Mouse (Mus musculus): ENCODE data around the gene Igf2r.
"Not testable (repeated sequence)": the region's sequence is repeated elsewhere in the genome, so short reads cannot be mapped to it uniquely, and the experiment has no call there.

Gene Igf2r

GRCm38 (mm10) chr17:12677139-12677538 lies 92.3 kb downstream of the Igf2r start:
- DNase-seq (ENCODE audit: extremely low read depth, insufficient read length, low spot score): no peak

- no peak for DNase-seq (ENCODE audit: extremely low read depth, insufficient read length, low spot score)
Measured at GRCm38 (mm10) chr17:12675646-12676045, 93.8 kb downstream of the Igf2r start, which contains the start of gene Slc22a1. Gene Slc22a1 (minus strand): TSS chr17:12675829.

GRCm38 (mm10) chr17:12674980-12675379 lies 94.5 kb downstream of the Igf2r start:
- DNase-seq (ENCODE audit: extremely low read depth, insufficient read length, low spot score): not testable (repeated sequence)

DNA sequence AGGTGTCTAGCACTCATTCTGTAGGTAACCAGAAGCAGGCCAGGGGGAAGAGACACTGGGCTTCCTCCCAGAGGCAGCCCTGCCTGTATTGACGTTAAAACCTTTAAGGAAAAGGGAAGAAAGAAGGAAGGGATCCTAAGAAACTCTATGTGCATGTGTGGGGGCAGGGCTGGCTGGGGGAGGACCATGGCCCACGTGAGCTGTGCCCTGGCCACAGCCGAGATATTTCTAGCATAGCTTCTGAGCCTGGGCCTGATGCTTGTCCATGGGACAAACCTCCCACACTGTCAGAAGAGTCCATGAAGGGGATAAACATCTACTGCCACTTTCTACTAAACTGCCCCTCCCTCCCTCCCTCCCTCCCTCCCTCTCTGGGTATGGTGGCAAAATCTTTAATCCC lies 95.6 kb downstream of the Igf2r start:
- DNase-seq (ENCODE audit: extremely low read depth, insufficient read length, low spot score): no peak

- no peak for DNase-seq (ENCODE audit: extremely low read depth, insufficient read length, low spot score)
Measured at GRCm38 (mm10) chr17:12672285-12672790, 97.1 kb downstream of the Igf2r start.

DNA sequence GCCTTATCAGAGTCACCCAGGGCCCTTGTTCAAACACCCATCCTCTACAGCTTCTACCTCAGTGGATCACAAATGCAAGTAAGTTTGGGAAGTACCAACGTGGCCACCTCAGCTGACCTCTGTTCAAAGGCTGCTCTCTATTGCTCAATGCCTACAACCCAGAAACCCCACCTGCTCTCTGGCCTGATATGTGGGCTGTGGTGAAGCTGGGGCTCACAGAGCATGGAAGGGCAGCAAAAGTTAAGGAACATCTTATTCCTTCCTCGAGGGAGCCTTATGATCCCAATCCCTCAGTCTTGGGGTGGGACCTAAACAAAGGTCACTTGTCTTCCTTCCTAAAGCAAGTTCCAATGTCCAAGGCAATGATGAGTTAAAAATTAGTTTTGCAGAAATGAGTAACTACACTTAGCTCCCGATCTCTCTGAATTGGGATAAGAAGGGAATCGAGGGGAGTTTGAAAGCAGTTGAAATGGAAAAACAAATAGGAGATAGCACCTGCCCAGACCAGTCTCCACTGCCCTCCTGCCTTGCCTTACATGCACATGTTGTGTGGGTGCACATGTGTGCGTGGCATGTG lies 98.3 kb downstream of the Igf2r start:
- DNase-seq (ENCODE audit: extremely low read depth, insufficient read length, low spot score): no peak

- DNase-seq (ENCODE audit: extremely low read depth, insufficient read length, low spot score): no peak
Measured at GRCm38 (mm10) chr17:12669363-12669679, 100.1 kb downstream of the Igf2r start.

DNA sequence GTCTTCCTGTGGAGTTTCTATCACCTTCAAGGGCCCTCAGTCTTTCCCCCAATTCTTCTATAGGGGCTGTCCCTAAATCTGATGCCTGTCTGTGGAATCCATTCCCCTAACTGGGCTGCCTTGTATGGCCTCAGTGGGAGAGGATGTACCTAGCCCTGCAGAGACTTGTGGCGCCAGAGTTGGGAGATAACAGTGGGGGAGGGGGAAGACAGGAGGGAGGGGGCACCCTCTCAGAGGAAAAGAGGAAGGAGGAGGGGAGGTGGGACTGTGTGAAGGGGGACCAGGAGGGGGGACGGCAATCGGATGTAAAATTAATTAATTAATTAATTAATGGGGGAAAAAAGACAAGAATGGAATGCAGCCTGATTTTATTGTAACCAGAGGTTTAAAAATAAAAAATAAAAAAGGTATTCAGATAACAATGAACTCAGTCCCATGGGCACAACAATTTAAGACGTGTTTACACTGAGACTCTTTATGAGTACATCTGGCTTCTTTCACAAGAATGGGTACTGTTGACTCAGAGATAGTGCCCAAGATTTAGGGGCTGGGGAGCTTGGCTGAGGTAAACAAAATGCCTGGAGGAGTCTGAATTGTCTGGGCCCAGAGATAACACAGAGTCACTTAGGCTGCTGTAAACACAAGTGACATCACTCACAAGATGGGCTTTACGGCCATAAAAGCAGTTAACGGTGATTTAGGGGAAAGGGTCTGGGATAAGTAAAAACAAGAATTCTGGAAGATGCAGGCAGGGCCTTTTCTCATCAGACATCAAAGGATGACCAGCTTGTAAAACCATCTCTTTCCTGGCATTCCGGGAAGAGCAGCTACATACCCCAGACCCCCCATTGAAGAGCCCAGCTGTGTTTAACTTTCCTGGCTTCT lies 100.7 kb downstream of the Igf2r start:
- no peak for DNase-seq (ENCODE audit: extremely low read depth, insufficient read length, low spot score)

DNA sequence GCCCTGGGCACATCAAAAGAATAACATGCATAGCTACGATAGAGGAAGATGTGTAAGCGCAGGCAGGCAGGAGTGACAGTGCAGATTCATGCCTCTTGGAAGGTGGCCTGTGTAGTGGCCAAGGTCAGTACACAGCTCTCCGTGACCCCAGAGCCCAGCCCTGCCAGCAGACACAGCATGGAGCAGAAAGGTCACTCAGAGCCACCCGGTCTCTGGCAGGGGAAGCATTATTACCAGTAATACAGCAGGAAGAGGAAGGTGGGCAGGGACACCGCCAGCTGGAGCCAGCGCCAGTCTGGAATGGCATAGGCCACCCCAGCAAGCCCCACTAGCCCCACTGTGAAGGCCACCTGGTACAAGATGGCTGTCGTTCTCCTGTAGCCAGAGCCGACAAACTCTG lies 105.3 kb downstream of the Igf2r start:
- no peak for DNase-seq (ENCODE audit: extremely low read depth, insufficient read length, low spot score)

- no peak for DNase-seq (ENCODE audit: extremely low read depth, insufficient read length, low spot score)
Measured at GRCm38 (mm10) chr17:12660572-12661260, 108.7 kb downstream of the Igf2r start.

- DNase-seq (ENCODE audit: extremely low read depth, insufficient read length, low spot score): no peak
Measured at GRCm38 (mm10) chr17:12659233-12659632, 110.2 kb downstream of the Igf2r start.

- no peak for DNase-seq (ENCODE audit: extremely low read depth, insufficient read length, low spot score)
Measured at GRCm38 (mm10) chr17:12658784-12659183, 110.7 kb downstream of the Igf2r start.

- DNase-seq (ENCODE audit: extremely low read depth, insufficient read length, low spot score): no peak
Measured at GRCm38 (mm10) chr17:12655826-12656225, 113.6 kb downstream of the Igf2r start.

DNA sequence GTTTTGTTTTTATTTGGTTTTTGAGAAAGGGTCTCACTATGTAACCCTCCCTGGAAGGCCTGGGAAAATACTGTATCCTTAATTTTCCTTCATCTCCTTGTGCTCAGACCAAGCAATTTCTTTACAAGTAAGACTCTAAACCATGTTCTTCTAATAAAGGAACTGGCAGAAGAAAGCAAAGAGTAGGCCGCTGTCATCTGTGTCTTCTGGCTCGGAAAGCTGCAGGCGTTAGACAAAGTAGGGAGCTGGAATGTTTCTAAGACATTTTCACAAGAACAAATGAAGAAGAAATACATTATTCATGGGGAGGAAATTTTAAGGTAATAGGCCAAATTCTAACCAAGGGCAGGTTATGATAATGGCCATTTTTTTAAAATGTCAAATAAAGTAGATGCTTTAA lies 115.4 kb downstream of the Igf2r start:
- no peak for DNase-seq (ENCODE audit: extremely low read depth, insufficient read length, low spot score)

DNA sequence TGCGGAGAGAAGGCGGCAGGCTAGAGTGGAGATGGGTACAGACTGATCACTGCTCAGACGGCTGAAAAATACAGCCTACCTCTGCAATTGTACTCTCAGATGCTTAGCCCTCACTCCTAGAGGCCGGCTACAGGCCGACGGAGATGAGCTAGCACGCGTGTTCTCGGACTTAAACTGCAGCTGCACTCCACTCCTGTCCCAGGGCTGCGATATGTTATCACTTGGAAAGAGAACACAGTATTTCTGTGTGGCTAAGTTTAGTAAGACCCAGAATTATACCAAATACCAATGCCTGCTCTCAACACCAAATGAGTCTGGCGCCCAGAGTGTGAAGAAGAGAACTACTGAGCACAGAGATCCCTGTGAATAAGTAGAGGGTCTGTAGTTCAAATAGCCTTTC lies 116.9 kb downstream of the Igf2r start:
- no peak for DNase-seq (ENCODE audit: extremely low read depth, insufficient read length, low spot score)

- no peak for DNase-seq (ENCODE audit: extremely low read depth, insufficient read length, low spot score)
Measured at GRCm38 (mm10) chr17:12645461-12645860, 124.0 kb downstream of the Igf2r start.

DNA sequence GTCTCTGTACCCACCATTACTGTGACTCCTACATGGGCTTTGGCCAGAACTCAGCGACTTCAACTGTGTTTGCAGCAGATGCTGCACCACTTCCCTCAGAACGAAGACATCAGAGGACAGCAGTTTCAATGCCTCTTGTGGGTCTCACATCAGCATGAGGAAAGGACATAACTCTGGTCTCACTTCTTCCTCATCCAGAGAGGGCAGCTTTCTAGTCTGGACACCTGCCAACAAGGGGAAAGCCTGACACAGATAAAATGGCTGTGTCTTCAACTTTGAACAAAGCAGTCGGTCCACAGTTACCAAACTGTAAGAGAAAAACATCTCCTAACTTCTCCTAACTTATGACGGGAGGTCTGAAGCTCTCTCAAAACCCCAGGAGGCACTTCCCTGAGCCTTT lies 128.4 kb downstream of the Igf2r start:
- no peak for DNase-seq (ENCODE audit: extremely low read depth, insufficient read length, low spot score)

- no peak for DNase-seq (ENCODE audit: extremely low read depth, insufficient read length, low spot score)
Measured at GRCm38 (mm10) chr17:12639585-12639984, 129.9 kb downstream of the Igf2r start.

DNA sequence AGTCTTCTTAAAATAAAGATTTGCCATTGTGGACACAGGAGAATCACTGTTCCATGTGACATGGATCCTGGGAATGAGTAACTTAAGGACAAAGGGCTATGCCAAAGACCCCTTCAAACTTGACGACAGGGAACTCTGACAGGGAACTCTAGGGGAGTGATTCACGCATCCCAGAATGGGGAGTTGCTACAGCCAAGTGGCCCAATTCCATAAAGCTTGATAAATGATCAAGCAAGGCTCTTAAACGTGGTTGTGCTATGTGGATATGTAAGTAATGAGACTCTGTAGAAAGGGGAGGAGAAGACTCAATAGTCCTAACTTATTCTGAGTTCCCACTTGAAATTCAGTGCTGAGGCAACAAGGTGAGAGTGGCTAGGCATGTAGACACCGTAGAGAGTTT lies 134.7 kb downstream of the Igf2r start:
- DNase-seq (ENCODE audit: extremely low read depth, insufficient read length, low spot score): no peak
